11 mouse cellular contexts compared by ENCODE assay signal in genomic region chr9:50478826-50479225, GRCm38 (mm10). TPM values are rescaled to one million over a fixed set of nuclear protein-coding genes. Genes with fewer than 3 reads are reported as not detected.
DNase-seq lines count a peak whose midpoint lies in the region; ATAC-seq lines count a peak whose summit lies in the region.
"Had no signal": no experiment of that assay in that cellular context is flagged by ENCODE, and none has a peak within 500 bp of the region (broad histone marks: within the 10 kb centered on the region; RNA-seq: fewer than 3 reads in every experiment).

No protein-coding gene starts in this region.

- peak; percentile 45 for ATAC-seq in granulocyte monocyte progenitor cell, adult 5-6 weeks (replicated peaks; ENCODE audit: poor library complexity, severe bottlenecking)
- ATAC-seq: hindbrain, postnatal 0 days had no signal

- peak; percentile 5 to 46 for DNase-seq in kidney, postnatal 25 days
- DNase-seq in kidney, postnatal 14 days: no peak
- peak; percentile 81 for DNase-seq in lung, postnatal 10 days
- DNase-seq in thymus, postnatal 25 days: peak; percentile 44
- DNase-seq in embryo, embryonic 9.5 days (ENCODE audit: extremely low spot score): no peak
- no peak for DNase-seq in ovary, postnatal 36 days (ENCODE audit: low spot score)
- DNase-seq: adrenal gland, postnatal 14 days; cerebellum, postnatal 25 days; midbrain, embryonic 14.5 days had no signal

RNA-seq across cellular contexts. Expression of gene Plet1, which starts 15.5 kb away (rescaled TPM):
- 5.2 TPM in 1 of 2 replicates, not detected in the other for total RNA-seq in granulocyte monocyte progenitor cell, adult 5-6 weeks (2014; fragmentation: Nextera tagmentation)
- not detected in 2 replicates for total RNA-seq in granulocyte monocyte progenitor cell, adult 5-6 weeks (2017)

RNA-seq across cellular contexts. Expression of gene Pts, which starts 49.7 kb away (rescaled TPM):
- total RNA-seq in granulocyte monocyte progenitor cell, adult 5-6 weeks (2014; fragmentation: Nextera tagmentation): 107 and 145 TPM in 2 replicates
- 77.5 and 108 TPM in 2 replicates for total RNA-seq in granulocyte monocyte progenitor cell, adult 5-6 weeks (2017)

Comparison
In these comparisons a context has a peak if more than half of its experiments do, and no peak if none do; other contexts are left out.
1. DNase-seq: peak in kidney, postnatal 25 days (2 of 2), lung, postnatal 10 days (single experiment) and thymus, postnatal 25 days (single experiment); none in kidney, postnatal 14 days (single experiment), embryo, embryonic 9.5 days (single experiment) and ovary, postnatal 36 days (single experiment).